Mouse (Mus musculus) cerebellum, adult 2 months (tissue): ENCODE data around the gene Pgap1. TPM values are rescaled to one million over a fixed set of nuclear protein-coding genes. Genes with fewer than 3 reads are reported as not detected.
A peak's percentile ranks its signal among the peaks of the same experiment; 100 is the strongest.

Experiments
- DNase-seq, 2 experiments: peaks; one replicate each; pipeline ENCODE4 v3.0.0; 2021
- H3K27ac ChIP-seq: fragments of 200-500 bp; 2 replicates; pipeline ENCODE4 v1.5.1; 2012; ENCODE audit warnings: low read length, control low read depth, inconsistent platforms; ENCODE audit not compliant: insufficient read depth
- H3K27me3 ChIP-seq: fragments of 200-500 bp; 2 replicates; pipeline ENCODE4 v1.6.1; 2012; ENCODE audit warnings: inconsistent platforms, mild to moderate bottlenecking, low read length, moderate library complexity; ENCODE audit not compliant: control insufficient read depth, insufficient read depth
- H3K4me1 ChIP-seq: fragments of 200-500 bp; 2 replicates; pipeline ENCODE4 v1.6.1; 2011; ENCODE audit warnings: low read length; ENCODE audit not compliant: control insufficient read depth, insufficient read depth
- H3K4me3 ChIP-seq: fragments of 200-500 bp; replicated peaks from 2 replicates; pipeline ENCODE3; 2011; ENCODE audit warnings: mild to moderate bottlenecking, low read depth, low read length, control low read depth; ENCODE audit not compliant: insufficient read depth
- CTCF ChIP-seq: fragments of 200-500 bp; IDR thresholded peaks from 2 replicates; pipeline ENCODE4 v1.5.1; 2011; ENCODE audit warnings: low read depth, mild to moderate bottlenecking, control low read depth, low read length, moderate library complexity, borderline replicate concordance; ENCODE audit not compliant: insufficient read depth
- POLR2A ChIP-seq: fragments of 200-500 bp; IDR thresholded peaks from 2 replicates; pipeline ENCODE4 v1.6.1; 2011; ENCODE audit warnings: low read length, control low read depth, borderline replicate concordance; ENCODE audit not compliant: insufficient read depth
- WGBS: fragments of 180-500 bp; shearing (Covaris S2); methylation state at CpG from one replicate; pipeline ENCODE4 v1.1.7; 2018; 5-methylcytosine and 5-hydroxymethylcytosine counted together
- polyA plus RNA-seq: library from polyadenylated mRNA; depleted of rRNA; stranded (reverse); fragments of >200 nt; gene quantifications from 2 replicates; pipeline ENCODE4 v1.2.3, GENCODE M21; 2012; rRNA removed

The Pgap1 gene
- polyA plus RNA-seq, 1 experiment, result 6.7 TPM

DNA sequence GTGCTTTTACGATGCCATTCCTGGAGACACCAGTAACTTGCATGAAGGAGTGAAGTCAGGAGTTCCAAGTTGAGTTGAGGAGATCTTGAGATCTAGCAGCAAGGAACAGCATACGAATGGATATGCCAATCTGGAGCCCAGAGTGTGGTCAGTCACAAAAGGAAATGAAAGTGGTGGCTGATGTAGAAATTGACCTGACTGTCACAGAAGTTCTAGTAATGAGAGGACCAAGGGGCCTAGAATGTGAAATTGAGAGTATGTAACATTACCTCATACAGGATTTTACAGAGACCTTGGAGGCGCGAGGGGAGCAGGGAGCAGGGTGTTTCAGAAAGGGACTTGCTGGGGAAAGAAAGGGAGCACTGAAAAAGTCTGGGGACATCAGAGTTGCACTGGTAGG lies 108.7 kb downstream of the Pgap1 start:
- DNase-seq, result no peak
- TF ChIP-seq CTCF (no peak), POLR2A (no peak)
- Histone ChIP-seq H3K4me3 (no peak overlapping the region), H3K27ac (no peak overlapping the region), H3K4me1 (no peaks in the 10 kb centered on the region), H3K27me3 (no peaks in the 10 kb centered on the region)
- 81% methylated on average over 4 of the region's 4 CpGs for WGBS

- H3K27ac ChIP-seq, result no peak overlapping the region
- no peaks in the 10 kb centered on the region for H3K27me3 ChIP-seq
- no peak overlapping the region for H3K4me3 ChIP-seq
- WGBS, result 42% methylated on average over 7 of the region's 7 CpGs
- DNase-seq, result no peak
- no peaks in the 10 kb centered on the region for H3K4me1 ChIP-seq
- TF ChIP-seq POLR2A, result no peak
- no peak for TF ChIP-seq CTCF
Measured at GRCm38 (mm10) chr1:54443641-54444040, 113.8 kb downstream of the Pgap1 start.

DNA sequence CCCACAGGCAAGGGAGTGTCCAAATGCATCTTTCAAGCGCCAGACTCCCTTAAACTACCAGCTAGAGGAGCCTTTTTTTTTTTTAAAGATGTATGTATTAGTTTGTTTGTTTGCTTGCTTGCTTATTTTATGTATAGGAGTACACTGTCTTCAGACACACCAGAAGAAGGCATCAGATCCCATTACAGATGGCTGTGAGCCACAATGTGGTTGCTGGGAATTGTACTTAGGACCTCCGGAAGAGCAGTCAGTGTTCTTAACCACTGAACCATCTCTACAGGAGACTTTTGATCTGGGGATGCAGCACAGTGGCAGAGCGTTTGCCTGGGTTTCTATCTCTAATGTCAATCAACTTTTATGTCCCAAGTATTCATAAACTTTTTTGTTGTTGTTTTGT lies 118.4 kb downstream of the Pgap1 start:
- Histone ChIP-seq H3K4me3 (peak overlapping the region; percentile 93), H3K27ac (no peak overlapping the region; the same call in 1 of the 2 replicates), H3K27me3 (no peaks in the 10 kb centered on the region), H3K4me1 (peaks cover 4% of the 10 kb centered on the region)
- no peak for DNase-seq
- 32% methylated on average over 3 of the region's 3 CpGs for WGBS
- TF ChIP-seq CTCF (no peak), POLR2A (no peak)

DNA sequence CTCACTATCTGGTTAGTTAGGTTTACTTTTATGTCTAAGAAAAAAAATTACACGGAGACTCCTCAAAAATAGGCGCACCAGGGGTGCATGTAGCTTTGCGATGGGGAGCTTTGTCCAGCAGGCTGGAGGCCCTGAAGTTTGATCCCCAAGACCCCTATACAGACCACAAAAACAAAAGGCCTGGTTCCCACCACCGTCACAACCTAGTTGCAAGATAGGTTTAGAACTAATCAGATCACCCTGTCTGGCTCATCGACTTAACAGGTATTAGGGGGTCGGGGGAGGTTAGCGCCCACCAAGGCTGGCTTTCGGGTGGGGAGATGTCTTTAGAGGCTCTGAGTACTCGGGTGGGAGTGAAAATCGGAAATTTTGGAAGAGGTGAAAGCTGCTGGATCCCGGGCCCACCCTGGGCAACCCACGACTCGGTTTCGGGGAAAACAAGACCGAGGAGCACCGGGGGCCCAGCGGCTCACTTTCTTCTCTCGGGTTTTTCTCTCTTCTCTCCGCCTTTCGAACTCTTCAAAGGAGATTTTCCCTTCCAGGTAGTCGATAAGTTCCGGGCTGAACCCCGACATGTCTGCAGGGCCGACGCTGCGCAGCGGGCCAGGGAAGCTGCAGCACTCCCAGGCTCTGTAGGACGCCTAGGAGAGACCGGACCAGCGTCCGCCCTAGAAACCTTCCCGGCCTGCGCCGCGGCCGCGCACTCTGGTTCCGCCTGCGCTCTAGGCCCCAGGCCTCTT lies 119.0 kb downstream of the Pgap1 start, which contains the start of gene Gtf3c3:
Gtf3c3 (minus strand) TSS at position 632 of the 740 bp plus-strand sequence.
- peaks cover 4% of the 10 kb centered on the region for H3K4me1 ChIP-seq
- H3K27me3 ChIP-seq, result no peaks in the 10 kb centered on the region
- H3K27ac ChIP-seq, result no peak within 1 kb of the TSS; the same call in 1 of the 2 replicates
- TF ChIP-seq POLR2A (peak; percentile 73), CTCF (no peak)
- 2% methylated on average over 39 of the region's 39 CpGs for WGBS
- H3K4me3 ChIP-seq, result peak within 1 kb of the TSS; percentile 93
- DNase-seq, result peak; percentile 81 to 85

Other genes starting within 250 kb of the Pgap1 start
- 16.8 and 17.4 TPM in 2 replicates for gene Gtf3c3, start 118.7 kb downstream of the Pgap1 start, polyA plus RNA-seq